Mouse (Mus musculus): ENCODE results near the gene Tspan8. TPM values are rescaled to one million over a fixed set of nuclear protein-coding genes. Genes with fewer than 3 reads are reported as not detected.
"Not testable (repeated sequence)": the region's sequence is repeated elsewhere in the genome, so short reads cannot be mapped to it uniquely, and the experiment has no call there.

Gene Tspan8
- 1 to 10 TPM; 1.8 to 2.5 TPM for total RNA-seq (2021)
- long read RNA-seq, experiment 1, partial matches to known transcripts: 0 of 1 reads
- long read RNA-seq, experiment 1, other reads (novel, unspliced or antisense): 0 of 1 reads
- long read RNA-seq, experiment 2, partial matches to known transcripts: 0 of 3 reads
- long read RNA-seq, experiment 2, other reads (novel, unspliced or antisense): 0 of 3 reads

DNA sequence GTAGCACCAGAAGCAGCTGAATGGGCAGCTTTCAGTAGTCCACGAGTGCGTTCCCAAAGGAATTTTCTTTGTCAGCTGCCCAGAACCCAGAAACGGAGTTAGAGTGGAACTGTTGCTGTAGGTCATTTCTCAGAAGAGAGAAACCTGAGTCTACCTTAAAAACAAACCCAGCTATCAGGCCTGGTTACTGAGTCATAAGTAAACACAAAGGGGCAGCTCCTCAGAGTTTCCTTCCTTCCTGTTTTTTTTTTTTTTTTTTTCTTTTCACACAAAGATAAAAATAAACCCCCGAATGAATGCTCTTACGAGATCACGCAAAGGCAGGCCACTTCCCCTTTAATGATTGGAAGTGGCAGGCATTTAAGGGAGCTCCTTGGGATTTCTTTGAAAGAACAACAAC lies at the start of gene Tspan8:
Tspan8 (plus strand) TSS at position 322 of the 400 bp plus-strand sequence.
- intact Hi-C loops (cut with DNase I): no loop called here
- DNase-seq: no peak

DNA sequence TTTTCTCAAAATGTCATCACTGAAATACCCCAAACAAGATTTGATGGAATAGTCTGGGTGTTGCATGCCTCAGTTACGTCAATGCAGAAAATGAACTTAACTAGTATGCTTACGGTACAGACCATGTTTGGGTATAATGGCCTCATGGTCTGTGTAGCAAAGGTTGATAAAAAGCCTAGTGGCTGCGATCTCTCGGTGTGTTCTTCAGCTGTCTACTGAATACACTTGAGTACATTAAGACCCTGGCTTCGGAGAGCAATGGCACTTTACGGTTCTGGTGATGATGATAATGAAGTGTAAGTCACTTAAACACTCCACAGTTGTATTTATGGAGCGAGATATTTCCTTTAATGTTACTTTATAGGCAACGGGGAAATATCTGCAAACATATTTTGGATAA lies 46.6 kb upstream of the Tspan8 start:
- intact Hi-C loops (cut with DNase I): no loop called here
- no peak for DNase-seq

DNA sequence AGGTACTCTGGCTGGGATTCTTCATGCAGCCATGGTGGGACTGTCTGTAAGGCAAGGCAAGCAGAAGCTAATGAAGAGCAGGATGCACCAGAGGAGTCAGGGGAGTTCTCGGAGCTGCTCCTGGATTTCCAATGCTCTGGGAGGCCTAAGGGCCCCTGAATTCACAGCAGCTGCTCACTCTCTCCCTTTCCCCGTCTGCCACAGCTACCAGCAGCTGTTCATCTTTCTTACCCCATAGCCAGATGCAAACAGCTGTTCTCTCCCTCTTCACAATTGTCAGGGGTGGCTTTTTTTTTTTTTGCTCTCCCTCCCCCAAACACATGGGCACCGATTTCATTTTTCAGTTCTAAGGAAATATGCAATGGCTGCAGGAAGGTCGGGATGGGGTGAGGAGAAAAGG lies 42.2 kb upstream of the Tspan8 start:
- peak; percentile 22 to 48 for DNase-seq

DNA sequence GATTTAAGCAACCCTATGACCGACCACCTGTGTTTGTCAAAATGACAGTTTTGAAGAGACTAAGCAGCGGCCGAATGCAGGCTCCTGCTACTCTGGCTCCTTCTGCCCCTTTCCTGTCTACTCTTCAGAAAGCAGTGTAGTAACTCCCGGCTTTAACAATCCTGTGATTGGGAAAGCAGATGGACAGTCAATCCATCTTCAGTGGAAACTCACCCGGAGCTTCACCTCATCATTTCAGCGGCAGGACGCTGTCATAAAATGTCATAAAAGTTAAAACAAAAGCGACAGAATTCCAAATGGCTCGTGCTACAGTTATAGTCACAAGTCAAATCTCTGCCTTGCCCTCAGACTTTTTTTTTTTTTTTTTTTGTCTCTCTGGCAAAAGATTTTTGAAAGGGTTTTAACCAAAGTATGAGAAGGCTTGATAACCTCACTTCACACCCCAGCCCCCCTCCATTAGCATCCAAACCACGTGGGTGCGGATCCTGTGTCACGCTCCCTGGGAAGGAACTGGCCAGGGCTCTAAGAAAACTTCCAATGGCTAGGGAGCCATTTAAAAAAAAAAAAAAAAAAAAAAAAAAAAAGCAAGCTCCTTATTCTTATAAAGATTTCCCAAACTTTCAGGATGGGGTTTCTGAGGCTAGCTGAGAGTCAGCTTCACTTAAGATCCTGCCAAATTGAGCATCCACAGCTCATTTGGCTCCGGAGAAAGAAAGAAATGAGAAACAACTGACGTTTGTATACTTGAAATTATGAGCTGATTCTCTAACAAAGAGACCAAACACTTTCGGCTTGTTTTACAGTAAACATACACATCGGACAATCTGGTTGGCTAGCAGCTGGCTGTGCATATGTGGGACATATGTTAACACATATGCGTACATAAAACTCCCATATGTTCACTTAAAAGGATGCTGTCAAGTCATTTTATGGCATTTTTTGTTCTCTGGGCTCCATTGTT lies 40.4 kb upstream of the Tspan8 start:
- intact Hi-C loops (cut with DNase I): no loop called here

More for the DNA sequence above, 42.2 kb upstream of the Tspan8 start:
- intact Hi-C loops (cut with DNase I): no loop called here

DNA sequence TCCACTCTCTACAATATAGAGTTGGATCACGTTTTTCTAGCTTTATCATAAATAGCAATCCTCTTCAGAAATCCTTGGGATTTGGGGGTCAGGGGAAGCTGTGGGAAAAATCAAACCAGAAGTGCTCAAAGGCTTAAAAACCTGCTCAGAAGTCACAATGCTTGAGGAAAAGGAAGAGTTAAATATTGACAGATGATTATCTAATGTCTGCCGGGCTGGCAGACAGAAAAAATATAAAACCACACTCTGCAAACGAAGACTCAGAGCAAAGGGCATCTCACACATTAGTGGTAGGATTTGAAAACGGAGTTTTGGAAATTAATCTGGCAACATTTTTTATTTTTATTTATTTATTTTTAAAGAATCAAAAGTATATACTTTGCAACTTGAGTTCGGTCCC lies 39.3 kb upstream of the Tspan8 start:
- intact Hi-C loops (cut with DNase I): no loop called here
- no peak for DNase-seq

More for the DNA sequence above, 40.4 kb upstream of the Tspan8 start:
- peak in 1 of 2 experiments; percentile 3 for DNase-seq

DNA sequence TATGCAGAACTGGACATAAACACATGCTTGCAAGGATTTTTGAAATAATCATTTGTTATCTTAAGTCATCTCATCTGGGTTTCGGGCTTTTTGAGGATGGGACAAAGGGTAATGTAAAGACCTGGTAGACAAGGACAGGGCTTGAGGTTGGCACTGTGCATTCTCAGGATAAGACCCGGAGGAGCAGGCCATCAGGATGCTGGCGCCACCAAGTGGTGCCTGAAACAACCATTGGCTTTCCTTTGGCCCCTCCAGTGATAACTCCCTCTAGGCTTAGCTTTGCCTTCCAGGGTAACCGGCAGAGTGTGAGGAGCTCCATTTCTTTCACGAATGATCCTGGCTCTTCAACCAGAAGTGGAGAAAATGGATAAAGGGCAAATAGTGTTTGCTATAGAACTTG lies 38.0 kb upstream of the Tspan8 start:
- DNase-seq: peak; percentile 5 to 7
- intact Hi-C loops (cut with DNase I): no loop called here

DNA sequence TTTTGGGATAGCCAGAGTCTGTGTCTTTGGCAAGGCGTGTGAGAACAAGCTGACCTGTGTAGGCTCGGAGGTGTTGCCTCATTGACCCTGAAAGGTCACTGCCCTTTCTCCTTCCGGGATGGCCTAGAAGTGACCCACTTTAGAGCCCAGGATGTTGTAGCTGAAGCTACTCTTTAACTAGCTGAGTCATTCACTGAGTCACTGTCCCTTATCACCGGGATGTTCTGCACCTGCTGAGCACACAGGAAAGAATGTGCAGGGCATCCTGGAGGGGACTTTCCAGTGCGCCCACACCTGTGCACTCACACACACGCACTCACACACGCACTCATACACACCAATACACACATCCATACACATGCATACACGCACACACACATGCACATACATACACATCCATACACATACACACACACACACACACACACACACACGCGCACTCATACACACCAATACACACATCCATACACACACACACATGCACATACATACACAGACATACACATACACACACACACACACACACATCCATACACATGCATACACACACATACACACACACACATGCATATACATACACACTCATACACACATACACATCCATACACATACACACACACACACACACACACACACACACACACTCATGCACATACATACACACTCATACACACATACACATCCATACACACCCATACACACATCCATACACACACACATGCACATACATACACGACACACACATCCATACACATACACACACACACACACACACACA lies 36.2 kb upstream of the Tspan8 start:
- intact Hi-C loops (cut with DNase I): no loop called here
- no peak for DNase-seq

DNA sequence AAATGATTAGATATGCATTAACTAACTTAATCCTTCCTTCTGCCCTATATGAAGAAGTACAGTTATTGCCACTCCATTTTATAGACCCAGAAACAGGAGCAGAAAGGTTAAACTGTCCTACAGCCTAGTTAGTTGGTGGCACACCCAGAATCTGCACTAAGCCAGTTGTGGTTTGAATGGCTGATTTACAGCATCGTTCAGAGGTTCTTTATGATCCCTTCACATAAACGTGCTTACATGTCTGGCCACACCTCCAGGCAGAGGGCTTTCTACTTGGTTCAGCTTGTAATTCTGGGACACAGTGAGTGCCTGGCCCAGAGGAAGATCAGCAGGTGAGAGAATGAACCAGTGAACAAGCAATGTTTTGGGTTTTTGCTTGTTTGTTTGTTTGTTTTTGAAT lies 33.4 kb upstream of the Tspan8 start:
- no peak for DNase-seq
- intact Hi-C loops (cut with DNase I): no loop called here

DNA sequence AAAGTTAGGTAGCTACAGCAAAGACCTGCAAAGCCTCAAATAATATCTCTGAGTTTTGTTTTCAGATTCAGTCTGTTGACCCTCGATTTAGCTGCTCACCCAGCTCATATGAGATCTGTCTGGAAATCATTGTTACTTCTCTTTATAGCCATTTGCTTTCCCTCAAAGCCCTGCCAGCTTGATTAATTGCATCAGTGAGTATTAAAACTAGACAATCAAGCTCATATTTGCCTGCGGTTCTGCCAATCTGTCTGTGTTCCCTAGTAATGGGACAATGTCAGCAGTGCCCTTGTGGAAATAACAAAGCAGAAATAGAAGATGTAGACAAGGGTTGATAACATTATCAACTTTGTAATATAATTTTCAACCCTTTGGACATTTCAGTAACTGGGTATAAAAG lies 25.8 kb upstream of the Tspan8 start:
- no peak for DNase-seq
- intact Hi-C loops (cut with DNase I): no loop called here

DNA sequence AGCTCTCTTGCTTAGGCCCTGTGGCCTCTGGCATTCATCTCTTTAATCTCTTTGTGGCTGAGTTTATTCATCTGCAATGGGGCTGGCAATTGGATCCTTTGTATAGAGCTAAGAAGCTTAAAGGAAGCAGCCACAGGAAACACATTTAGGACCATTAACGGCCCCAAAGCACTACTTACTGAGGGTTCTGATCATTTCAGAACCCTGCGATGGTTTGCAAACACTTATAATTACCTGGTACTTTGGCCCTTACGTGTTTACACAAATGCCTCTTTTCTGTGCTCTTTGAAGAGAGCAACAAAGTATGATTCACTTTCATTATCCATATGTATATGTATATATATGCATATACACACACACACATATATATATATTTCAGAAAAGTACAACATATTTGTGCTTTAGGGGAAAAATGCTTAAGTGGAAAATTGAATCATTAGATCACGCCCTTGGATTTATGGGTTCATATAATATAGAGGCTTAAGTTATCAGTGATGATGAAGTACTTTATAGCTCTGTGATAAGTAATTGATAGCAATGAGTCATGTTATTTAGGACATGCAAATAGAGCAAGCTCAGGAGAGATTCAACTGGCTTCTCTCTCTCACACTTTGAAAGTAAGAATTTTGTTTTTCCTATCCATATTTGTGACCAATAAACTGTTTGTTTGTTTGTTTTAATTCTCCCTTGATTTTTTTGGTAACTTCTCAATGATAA lies 20.4 kb upstream of the Tspan8 start:
- intact Hi-C loops (cut with DNase I): no loop called here
- no peak for DNase-seq

DNA sequence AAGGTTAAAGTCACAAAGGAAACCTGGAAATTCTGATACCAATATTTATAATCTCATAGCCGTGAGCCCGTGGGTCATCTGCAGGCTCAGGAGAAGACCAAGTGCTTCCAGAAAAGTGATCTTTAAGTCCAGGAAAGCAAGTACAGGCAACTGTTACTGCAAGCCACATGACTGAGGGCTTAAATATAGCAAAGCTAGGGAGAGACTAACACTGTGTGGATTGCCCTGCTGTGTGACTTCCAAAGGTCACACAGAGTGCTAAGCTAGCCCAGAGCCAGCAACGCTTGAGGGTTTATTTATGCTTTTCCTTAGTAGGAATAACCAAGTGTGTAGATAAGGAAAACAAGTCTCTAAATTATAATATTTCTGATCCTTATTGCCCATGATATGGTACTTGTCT lies 15.2 kb upstream of the Tspan8 start:
- intact Hi-C loops (cut with DNase I): no loop called here
- DNase-seq: no peak

DNA sequence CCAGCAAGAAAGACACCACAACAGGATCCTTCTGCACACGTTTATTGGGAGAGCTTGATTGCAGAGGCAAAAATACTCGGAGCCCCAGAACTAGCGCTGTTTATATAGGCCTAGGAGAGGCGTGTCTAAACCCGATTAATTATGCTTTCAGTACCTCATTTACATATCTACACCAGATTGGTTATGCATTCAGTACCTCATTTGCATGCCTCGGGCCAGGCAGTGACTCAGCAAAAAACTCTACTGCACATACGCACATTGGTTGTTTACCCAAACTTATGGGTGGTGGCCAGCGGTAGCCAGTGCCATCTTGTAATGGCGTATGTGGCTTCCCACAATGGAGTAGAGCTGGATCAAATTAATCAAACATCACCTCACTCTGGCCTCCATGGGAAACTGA lies 13.6 kb upstream of the Tspan8 start:
- intact Hi-C loops (cut with DNase I); DNase-seq: not testable (repeated sequence)

DNA sequence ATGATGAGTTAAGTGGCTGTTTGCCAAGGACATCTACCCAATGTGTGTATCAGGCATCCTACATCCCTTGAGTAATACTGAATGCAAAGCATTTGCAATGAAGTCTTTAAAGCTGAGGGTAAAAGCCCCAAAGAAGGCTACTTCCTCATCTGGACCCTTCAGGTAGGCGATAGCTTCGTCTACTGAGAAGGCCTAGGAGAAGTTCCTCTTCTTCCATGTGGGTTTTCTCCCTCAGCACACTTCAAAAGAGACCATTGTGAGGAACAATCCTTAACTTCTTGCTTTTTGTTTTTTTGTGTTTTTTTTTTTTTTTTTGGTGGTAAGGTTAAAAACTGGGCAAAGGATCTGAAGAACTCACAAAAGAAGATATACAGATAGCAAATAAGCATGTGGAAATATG lies 12.9 kb upstream of the Tspan8 start:
- no peak for DNase-seq
- intact Hi-C loops (cut with DNase I): no loop called here

DNA sequence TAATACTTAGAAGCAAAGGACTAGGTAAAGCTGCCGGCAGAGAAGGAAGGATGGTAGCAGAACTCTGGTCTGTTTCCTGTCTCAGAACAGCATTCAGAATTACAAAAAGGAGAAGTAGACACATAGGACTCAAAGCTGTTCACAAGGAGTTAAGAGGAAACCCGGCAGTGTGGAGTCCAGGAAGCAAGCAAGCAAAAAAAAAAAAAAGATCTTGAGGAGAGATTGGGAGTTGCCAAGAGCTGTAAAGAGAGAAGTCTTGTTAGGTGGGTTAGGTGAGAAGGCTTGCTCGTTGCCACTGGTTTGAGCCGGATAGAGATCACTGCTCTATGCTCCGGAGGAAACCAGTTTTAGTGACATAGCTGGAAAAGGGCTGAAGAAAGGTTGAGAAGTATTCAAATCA lies 10.6 kb upstream of the Tspan8 start:
- intact Hi-C loops (cut with DNase I): no loop called here
- no peak for DNase-seq

DNA sequence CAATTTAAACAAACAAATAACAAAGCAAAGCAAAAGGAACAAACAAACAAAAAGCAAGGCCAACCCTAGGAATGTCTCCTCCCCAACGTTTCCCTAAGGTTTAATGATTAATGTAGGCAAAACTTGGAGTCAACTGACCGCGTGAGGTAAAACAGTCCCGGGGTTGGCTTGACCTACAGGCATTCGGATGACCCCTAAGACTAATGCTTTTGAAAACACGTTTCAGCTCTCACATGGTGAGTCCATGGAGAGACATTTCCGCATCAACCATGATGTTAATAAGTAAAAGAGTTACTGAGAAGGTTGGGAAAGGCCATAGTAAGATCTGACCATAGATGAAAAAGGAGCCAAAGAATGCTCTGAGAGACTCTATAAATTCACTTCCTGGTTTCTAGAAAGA lies 7.5 kb upstream of the Tspan8 start:
- intact Hi-C loops (cut with DNase I): no loop called here
- no peak for DNase-seq

DNA sequence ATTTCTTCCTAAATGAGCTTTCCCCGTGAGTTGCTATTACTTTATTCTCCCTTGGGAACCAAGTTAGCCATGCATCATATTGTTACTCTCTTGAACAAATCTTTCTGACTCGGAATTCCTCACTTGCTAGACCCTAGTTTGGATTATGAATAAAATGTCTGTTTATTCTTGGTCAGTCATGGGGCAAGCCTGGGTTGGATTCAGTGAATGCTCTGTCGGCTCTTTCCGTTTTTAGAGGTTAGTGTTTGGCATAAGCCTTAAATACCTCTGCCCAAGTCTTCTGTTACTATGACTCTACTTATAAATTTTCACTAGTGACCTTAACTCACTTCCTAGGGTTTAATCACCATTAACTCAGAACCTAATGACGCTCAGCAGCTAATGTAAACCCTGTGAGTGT lies 5.1 kb upstream of the Tspan8 start:
- intact Hi-C loops (cut with DNase I): no loop called here
- no peak for DNase-seq

DNA sequence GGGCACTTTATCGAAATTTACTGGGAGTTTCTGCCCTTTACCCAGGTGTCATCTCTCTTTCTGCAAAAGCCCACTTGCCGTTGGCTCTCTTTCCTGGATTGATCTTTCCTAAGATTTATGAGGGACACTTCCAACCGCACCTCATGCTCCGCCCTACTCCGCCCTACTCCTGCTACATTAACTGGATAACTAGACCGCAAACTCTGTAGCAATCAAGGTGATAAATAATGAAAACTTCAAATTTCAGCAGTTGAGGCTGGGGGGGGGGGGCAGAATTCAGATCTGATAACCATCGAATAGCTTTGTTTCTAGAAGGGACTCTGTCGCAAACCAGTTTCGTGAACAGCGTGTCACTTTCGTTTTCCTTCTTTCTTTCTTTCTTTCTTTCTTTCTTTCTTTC lies 1.8 kb upstream of the Tspan8 start:
- no peak for DNase-seq
- intact Hi-C loops (cut with DNase I): no loop called here

DNA sequence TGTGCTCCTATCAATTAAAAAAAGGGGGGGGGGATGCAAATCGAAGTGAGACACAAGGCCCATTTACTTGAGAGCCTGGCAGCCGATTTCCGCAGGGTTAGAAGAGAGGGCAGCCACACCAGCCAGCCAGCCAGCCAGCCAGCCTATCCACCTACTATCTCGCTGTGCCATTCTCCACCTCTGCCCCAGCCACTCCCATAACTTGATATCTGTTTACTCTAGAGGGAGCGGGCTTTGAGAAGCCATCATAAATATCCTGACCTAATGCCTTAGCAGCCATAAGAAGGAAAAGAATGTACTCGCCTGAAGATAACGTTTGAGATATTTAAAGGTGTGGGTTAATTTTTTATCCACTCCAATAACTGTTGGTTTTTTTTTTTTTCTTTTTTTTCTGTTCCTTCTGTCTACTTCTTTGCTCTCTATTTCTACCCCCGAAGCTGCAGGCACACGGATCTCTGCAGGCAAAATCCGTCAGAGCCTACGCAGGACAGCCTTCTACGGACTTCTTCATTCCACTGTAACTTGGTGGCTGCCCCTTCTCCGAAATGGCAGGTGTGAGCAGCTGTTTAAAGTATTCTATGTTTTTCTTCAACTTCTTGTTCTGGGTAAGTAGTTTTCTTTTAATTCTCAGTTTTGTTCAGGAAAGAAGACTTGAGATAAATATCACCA lies 558 bp downstream of the Tspan8 start:
- intact Hi-C loops (cut with DNase I): no loop called here
- no peak for DNase-seq

DNA sequence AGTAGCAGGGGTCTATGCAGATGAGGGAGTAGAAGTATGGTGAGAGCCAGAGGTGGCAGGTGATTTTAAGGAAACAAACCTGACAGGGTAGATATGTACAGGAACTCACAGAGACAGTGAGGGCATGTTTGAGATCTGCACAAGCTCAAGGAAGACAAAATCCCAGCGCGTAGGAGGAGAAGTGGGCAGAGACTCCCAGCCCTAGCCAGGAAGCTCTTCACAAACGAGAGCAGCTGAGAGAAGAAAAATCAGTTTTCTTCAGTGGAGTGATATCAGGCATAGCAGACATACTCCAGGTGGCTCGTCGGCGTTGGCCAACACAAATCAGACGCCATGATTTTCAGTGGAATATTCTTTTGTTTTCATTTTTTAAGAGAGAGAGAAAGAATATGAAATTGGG lies 8.7 kb downstream of the Tspan8 start:
- intact Hi-C loops (cut with DNase I): no loop called here
- no peak for DNase-seq

DNA sequence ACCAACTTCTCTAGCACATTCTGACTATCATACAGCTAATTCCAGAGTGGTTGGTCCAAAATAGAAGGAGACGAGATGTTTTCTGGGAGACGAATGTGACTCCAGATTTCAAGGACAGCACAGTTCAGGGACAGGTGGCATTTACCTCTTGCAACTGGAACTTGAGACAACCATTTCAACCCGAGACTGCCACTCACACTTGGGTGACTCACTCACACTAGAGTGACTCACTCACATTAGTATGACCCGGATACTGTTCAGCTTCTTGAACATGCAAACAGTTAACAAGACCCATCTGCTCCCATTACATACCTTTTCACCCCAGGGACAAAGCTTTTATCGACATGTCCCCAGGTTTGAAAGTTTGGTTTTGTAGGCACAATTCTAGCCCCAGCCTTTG lies 12.2 kb downstream of the Tspan8 start:
- intact Hi-C loops (cut with DNase I): no loop called here
- no peak for DNase-seq

All from heart, postnatal 14 days (tissue).